Mouse (Mus musculus): Measurements from ENCODE around the gene Lingo2. TPM values are rescaled to one million over a fixed set of nuclear protein-coding genes. Genes with fewer than 3 reads are reported as not detected.

The Lingo2 gene
- total RNA-seq (2012; rRNA removed) (not detected in 2 replicates), polyA plus RNA-seq (2012; ENCODE audit: insufficient read depth in 1 of 2, insufficient read length in 2 of 2, low read depth in 1 of 2, low replicate concordance in 2 of 2, missing spikeins in 1 of 2) (not detected)

DNA sequence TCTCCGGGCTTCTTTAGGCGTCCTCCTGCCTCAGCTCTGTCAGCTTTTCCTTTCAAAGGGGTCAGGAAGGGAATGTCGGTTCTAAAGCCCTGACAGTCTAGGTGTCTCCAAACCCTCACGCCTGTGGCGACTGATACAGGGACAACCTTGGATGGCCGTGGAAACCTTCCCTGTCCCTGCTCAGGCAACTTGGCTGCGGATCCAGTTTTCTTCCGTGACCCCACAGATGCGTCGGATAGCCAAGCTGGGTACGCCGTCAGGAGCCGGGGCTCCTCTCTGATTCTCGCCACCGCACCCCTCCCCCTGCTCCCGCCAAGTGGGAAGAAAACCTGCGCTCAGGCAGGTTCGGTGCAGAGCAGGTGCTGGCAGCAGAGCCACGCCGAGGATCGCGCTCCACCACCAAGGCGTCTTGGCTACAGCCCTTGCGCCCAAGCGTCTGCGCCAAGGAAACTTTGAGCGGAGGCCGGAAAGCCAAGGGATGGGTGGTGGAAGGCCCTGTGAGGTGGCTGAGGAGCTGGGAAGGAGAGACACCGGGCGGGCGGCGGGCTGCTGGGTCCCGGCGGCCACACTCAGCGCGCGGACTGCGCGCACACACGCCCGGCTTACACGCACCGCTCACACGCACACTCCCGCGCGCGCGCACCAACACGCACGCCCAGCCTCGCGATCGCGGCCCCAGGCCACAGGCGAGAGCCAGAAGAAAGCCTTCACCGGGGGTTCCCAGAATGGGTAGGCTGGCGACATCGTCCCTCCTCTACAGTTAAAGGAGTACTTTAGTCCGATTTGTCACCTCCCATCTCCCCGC is at the start of gene Lingo2:
Gene Lingo2 (minus strand): TSS at position 598 of the 805 bp plus-strand sequence.
- Histone ChIP-seq H3K9me3 (replicated peaks; ENCODE audit: insufficient read depth, low read length) (no peaks in the 10 kb centered on the region), H3K4me1 (ENCODE audit: control insufficient read depth in 1 of 2, insufficient read depth in 2 of 2, low read length in 2 of 2) (no peaks in the 10 kb centered on the region), H3K27me3 (ENCODE audit: control insufficient read depth in 1 of 2, insufficient read depth in 2 of 2, low read length in 2 of 2) (no peaks in the 10 kb centered on the region), H3K9ac (ENCODE audit: control insufficient read depth, low read depth, low read length, poor library complexity, severe bottlenecking) (no peak within 1 kb of the TSS), H3K4me3 (ENCODE audit: control insufficient read depth in 1 of 2, insufficient read depth in 1 of 2, low read depth in 2 of 2, low read length in 2 of 2) (no peak within 1 kb of the TSS), H3K79me2 (ENCODE audit: control insufficient read depth, insufficient read depth, low read length, poor library complexity) (no peaks in the 10 kb centered on the region), H3K27ac (ENCODE audit: control insufficient read depth, low read depth, low read length) (no peak within 1 kb of the TSS), H3K36me3 (ENCODE audit: control insufficient read depth in 1 of 2, insufficient read depth in 2 of 2, low read length in 2 of 2) (no peaks in the 10 kb centered on the region)
- TF ChIP-seq TCF12 (IDR thresholded peaks at IDR 0.05; ENCODE audit: low read depth, low read length) = no peak
- no peak for TF ChIP-seq ETS1 (IDR thresholded peaks at IDR 0.05; ENCODE audit: low read depth, low read length)
- TF ChIP-seq POLR2AphosphoS2 (IDR thresholded peaks at IDR 0.05; ENCODE audit: low read length) = no peak
- TF ChIP-seq E2F4 (IDR thresholded peaks at IDR 0.05; ENCODE audit: borderline replicate concordance, low read depth, low read length) = no peak
- no peak for TF ChIP-seq MAZ (IDR thresholded peaks at IDR 0.05; ENCODE audit: low read depth, low read length)
- no peak for TF ChIP-seq MXI1 (IDR thresholded peaks at IDR 0.05; ENCODE audit: low read depth, low read length)
- TF ChIP-seq NELFE (IDR thresholded peaks at IDR 0.05; ENCODE audit: low read depth, low read length) = no peak
- TF ChIP-seq CHD1 (IDR thresholded peaks at IDR 0.05; ENCODE audit: low read depth, low read length) = no peak
- TF ChIP-seq KAT2A (conservative IDR thresholded peaks at IDR 0.05; ENCODE audit: low read depth, low read length) = no peak
- no peak for TF ChIP-seq NRF1 (IDR thresholded peaks at IDR 0.05; ENCODE audit: insufficient read depth, low read depth, low read length, poor library complexity, severe bottlenecking)
- no peak for TF ChIP-seq MAX (IDR thresholded peaks at IDR 0.05; ENCODE audit: low read length)
- TF ChIP-seq MAFK (IDR thresholded peaks at IDR 0.05; ENCODE audit: borderline replicate concordance, low read depth, low read length) = no peak
- no peak for TF ChIP-seq SIN3A (IDR thresholded peaks at IDR 0.05; ENCODE audit: low read length)
- no peak for TF ChIP-seq UBTF (IDR thresholded peaks at IDR 0.05; ENCODE audit: borderline replicate concordance, insufficient read depth, low read depth, low read length)
- no peak for TF ChIP-seq GABPA (IDR thresholded peaks at IDR 0.05; ENCODE audit: low read depth, low read length)
- no peak for TF ChIP-seq RCOR1 (IDR thresholded peaks at IDR 0.05; ENCODE audit: low read depth, low read length)
- no peak for TF ChIP-seq CTCF (IDR thresholded peaks at IDR 0.05 in 2 of 3, conservative IDR thresholded peaks at IDR 0.05 in 1 of 3; ENCODE audit: control insufficient read depth in 1 of 3, insufficient read depth in 1 of 3, low read depth in 2 of 3, low read length in 3 of 3, poor library complexity in 1 of 3, severe bottlenecking in 1 of 3)
- no peak for DNase-seq (ENCODE audit: low read depth, low spot score)

DNA sequence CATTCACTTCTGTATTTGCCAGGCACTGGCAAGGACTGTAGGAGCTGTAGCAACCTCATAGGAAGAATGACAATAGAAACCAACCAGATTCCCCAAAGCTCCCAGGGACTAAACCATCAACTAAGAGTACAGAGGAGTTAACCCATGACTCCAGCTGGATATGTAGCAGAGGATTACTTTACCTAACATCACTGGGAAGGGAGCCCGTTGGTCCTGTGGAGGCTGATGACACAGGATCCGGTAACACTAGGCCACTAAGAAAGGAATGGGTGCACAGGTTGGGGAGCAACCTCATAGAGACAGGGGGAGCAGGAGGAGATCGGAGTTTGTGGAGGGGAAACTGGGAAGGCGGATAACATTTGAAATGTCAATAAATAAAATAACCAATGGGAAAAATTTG is 21.8 kb upstream of the Lingo2 start:
- Histone ChIP-seq H3K79me2 (ENCODE audit: control insufficient read depth, insufficient read depth, low read length, poor library complexity) (no peaks in the 10 kb centered on the region), H3K9ac (ENCODE audit: control insufficient read depth, low read depth, low read length, poor library complexity, severe bottlenecking) (no peak overlapping the region), H3K4me1 (ENCODE audit: control insufficient read depth in 1 of 2, insufficient read depth in 2 of 2, low read length in 2 of 2) (no peaks in the 10 kb centered on the region), H3K36me3 (ENCODE audit: control insufficient read depth in 1 of 2, insufficient read depth in 2 of 2, low read length in 2 of 2) (no peaks in the 10 kb centered on the region), H3K27me3 (ENCODE audit: control insufficient read depth in 1 of 2, insufficient read depth in 2 of 2, low read length in 2 of 2) (no peaks in the 10 kb centered on the region), H3K4me3 (ENCODE audit: control insufficient read depth in 1 of 2, insufficient read depth in 1 of 2, low read depth in 2 of 2, low read length in 2 of 2) (no peak overlapping the region), H3K9me3 (replicated peaks; ENCODE audit: insufficient read depth, low read length) (no peaks in the 10 kb centered on the region), H3K27ac (ENCODE audit: control insufficient read depth, low read depth, low read length) (no peak overlapping the region)
- TF ChIP-seq NELFE (IDR thresholded peaks at IDR 0.05; ENCODE audit: low read depth, low read length) (no peak), MYB (IDR thresholded peaks at IDR 0.05; ENCODE audit: low read depth, low read length) (no peak), CTCF (IDR thresholded peaks at IDR 0.05 in 2 of 3, conservative IDR thresholded peaks at IDR 0.05 in 1 of 3; ENCODE audit: control insufficient read depth in 1 of 3, insufficient read depth in 1 of 3, low read depth in 2 of 3, low read length in 3 of 3, poor library complexity in 1 of 3, severe bottlenecking in 1 of 3) (no peak), MXI1 (IDR thresholded peaks at IDR 0.05; ENCODE audit: low read depth, low read length) (no peak), EP300 (IDR thresholded peaks at IDR 0.05; ENCODE audit: low read depth in 1 of 2, low read length in 2 of 2) (no peak), TCF12 (IDR thresholded peaks at IDR 0.05; ENCODE audit: low read depth, low read length) (no peak), SIN3A (IDR thresholded peaks at IDR 0.05; ENCODE audit: low read length) (no peak), TAL1 (IDR thresholded peaks at IDR 0.05; ENCODE audit: low read length) (no peak), GABPA (IDR thresholded peaks at IDR 0.05; ENCODE audit: low read depth, low read length) (no peak), ZNF384 (IDR thresholded peaks at IDR 0.05; ENCODE audit: low read depth, low read length) (no peak), JUND (IDR thresholded peaks at IDR 0.05; ENCODE audit: low read depth, low read length) (no peak), RAD21 (IDR thresholded peaks at IDR 0.05; ENCODE audit: low read depth, low read length) (no peak), ZKSCAN1 (IDR thresholded peaks at IDR 0.05; ENCODE audit: low read depth, low read length) (no peak), POLR2A (IDR thresholded peaks at IDR 0.05; ENCODE audit: control insufficient read depth in 1 of 2, insufficient read depth in 1 of 2, low read depth in 1 of 2, low read length in 2 of 2, poor library complexity in 1 of 2) (no peak), UBTF (IDR thresholded peaks at IDR 0.05; ENCODE audit: borderline replicate concordance, insufficient read depth, low read depth, low read length) (no peak), TBP (IDR thresholded peaks at IDR 0.05; ENCODE audit: low read depth, low read length) (no peak), NRF1 (IDR thresholded peaks at IDR 0.05; ENCODE audit: insufficient read depth, low read depth, low read length, poor library complexity, severe bottlenecking) (no peak), USF2 (IDR thresholded peaks at IDR 0.05; ENCODE audit: borderline replicate concordance in 1 of 2, insufficient read depth in 1 of 2, low read depth in 1 of 2, low read length in 2 of 2) (no peak), MAX (IDR thresholded peaks at IDR 0.05; ENCODE audit: low read length) (no peak), MYC (IDR thresholded peaks at IDR 0.05; ENCODE audit: low read depth, low read length) (no peak)
- no peak for DNase-seq (ENCODE audit: low read depth, low spot score)

Data from MEL (cell line).